Mouse (Mus musculus) left cerebral cortex, postnatal 14 days (tissue): ENCODE measurements at regions not wholly inside any gene's neighbourhood (a gene's known extent, or its start where the extent isn't known, plus 50 kb on each side); places are given as distances from the start of the nearest gene placed in this dataset.
"Not testable (repeated sequence)": the region's sequence is repeated elsewhere in the genome, so short reads cannot be mapped to it uniquely, and the experiment has no call there.

ENCODE experiments used
- DNase-seq, 2 experiments: peaks; one replicate each; pipeline ENCODE4 v3.0.0; 2021 to 2022; ENCODE audit warnings: low spot score in 2 of 2, mixed read lengths in 1 of 2
- intact Hi-C: fragments of 180-260 bp; cut with DNase I; formaldehyde crosslinking; loops from one replicate; pipeline ENCODE4 v1.15.1; 2025

DNA sequence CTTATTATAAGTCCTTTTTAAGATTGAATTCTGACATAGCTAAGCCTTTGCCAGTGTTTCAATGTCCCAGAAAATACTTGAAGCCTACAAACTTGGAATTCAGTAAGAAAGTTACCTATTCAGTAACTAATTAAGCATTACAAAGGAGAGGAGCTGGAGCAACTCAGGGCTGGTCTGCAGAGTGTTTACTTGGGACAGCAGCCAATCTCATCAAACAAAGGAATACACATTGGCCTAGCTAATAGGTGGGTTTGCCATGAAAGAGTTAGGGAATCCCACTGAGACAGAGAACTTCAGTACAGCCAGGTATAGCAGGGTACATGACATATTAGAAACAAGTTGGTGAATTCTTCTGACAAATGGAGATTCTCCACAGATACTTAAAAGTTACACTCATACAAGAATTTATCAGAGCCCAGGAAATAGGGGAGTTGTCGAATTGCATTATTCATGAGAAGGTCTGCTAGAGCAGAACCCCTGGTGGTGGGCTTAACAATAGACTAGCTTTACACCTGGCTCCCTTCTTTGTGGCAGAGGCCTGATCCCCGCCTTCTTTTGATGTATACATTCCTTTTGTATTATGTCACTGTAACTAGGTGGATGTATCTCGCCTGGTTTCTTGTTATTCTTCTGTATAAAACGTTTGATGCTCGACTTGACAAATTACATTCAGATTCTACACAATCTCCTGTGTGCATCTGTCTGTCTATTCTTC is 525.2 kb downstream of the 4930447F04Rik start:
- intact Hi-C loops, DNase-seq: not testable (repeated sequence)

- intact Hi-C loops, result no loop called here
These were observed 534.2 kb downstream of the 4930447F04Rik start for GRCm38 (mm10) chrX:65769861-65770260.

DNA sequence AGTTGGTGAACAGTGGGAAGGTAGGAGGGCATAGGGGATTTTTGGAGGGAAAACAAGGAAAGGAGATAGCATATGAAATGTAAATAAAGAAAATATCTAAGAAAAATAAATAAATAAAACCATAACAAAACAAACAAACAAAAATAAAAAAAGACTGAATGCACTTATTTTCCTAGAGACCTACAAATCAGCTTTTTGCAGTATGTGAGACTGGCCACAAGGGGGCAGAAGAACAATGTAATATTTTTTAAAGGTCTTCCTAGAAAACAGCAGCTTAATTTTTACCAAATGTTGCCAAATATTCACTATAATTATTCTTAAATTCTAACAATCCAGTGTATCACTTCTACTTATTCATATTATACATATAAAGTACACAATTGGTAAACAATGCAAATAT is 569.4 kb downstream of the 4930447F04Rik start:
- DNase-seq, result peak; percentile 34 to 49
- intact Hi-C loops, result no loop called here

More at GRCm38 (mm10) chrX:65769861-65770260, 534.2 kb downstream of the 4930447F04Rik start:
- no peak for DNase-seq

DNA sequence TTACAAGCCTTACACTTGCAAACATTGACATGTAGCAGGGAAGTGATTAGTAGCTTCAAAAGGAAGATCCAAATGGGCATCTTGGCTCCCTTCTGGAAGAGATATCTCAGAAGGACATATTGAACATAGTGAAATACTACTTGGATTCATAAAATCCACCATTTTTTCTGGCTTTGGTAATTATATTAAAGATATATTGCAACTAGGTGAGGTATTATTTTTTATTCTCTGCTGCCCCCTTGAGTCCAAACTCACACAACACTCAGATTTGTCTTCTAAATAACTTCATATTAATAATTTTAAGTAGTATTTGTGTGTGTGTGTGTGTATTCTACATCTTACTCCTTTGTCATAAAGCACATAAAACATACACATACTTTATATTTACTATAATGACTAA is 588.5 kb downstream of the 4930447F04Rik start:
- intact Hi-C loops, result no loop called here

More for the DNA sequence above, 588.5 kb downstream of the 4930447F04Rik start:
- peak; percentile 8 for DNase-seq
